9 mouse cellular contexts compared by ENCODE assay signal in the genomic region with DNA sequence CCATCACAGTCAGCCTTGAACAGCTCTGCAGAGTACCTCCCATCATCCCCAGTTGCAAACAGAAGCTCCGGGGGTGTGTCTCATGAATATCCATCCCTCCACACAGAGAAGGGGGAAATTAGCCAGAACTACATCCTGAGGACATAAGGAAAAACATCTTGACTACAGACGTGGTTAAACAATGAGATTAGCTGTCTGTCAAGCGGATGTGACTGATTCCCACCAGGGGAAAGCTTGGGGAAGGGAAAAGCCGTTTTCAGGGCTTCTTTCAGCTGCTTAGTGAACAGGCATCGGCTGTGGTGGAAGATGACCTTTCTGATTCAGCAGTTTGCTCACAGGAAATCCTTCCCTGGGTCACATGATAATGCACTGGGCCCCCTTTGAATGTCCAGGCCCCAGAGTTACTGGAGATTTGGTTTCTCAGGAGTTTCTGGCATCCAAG. TPM values are rescaled to one million over a fixed set of nuclear protein-coding genes. Genes with fewer than 3 reads are reported as not detected.
A peak's percentile ranks its signal among the peaks of the same experiment; 100 is the strongest.
DNase-seq lines count a peak whose midpoint lies in the region; ATAC-seq and TF ChIP-seq lines count a peak whose summit lies in the region.
"Had no signal": no experiment of that assay in that cellular context is flagged by ENCODE, and none has a peak within 500 bp of the region (broad histone marks: within the 10 kb centered on the region; RNA-seq: fewer than 3 reads in every experiment).

No protein-coding gene starts in this region.

- ATAC-seq in lung, embryonic 15.5 days (ENCODE audit: borderline replicate concordance, extremely low read depth, low FRiP score, low TSS enrichment) = no peak
- ATAC-seq in stomach, embryonic 16.5 days (ENCODE audit: insufficient read depth, low FRiP score) = no peak

- peaks cover 34% of the 10 kb centered on the region for H3K4me1 ChIP-seq in lung, embryonic 15.5 days
- peaks cover 28% of the 10 kb centered on the region for H3K4me1 ChIP-seq in embryonic fibroblast, embryonic 13.5 days (ENCODE audit: control insufficient read depth, insufficient read depth, low read length)
- peaks cover 51% of the 10 kb centered on the region for H3K4me1 ChIP-seq in limb, embryonic 10.5 days
- H3K4me1 ChIP-seq in stomach, embryonic 16.5 days (ENCODE audit: control insufficient read depth, insufficient read depth, low read length) = peaks cover 35% of the 10 kb centered on the region

- H3K27ac ChIP-seq in lung, embryonic 15.5 days = peak overlapping the region; percentile 36; the same call in 1 of the 2 replicates
- peak overlapping the region; percentile 80 for H3K27ac ChIP-seq in embryonic fibroblast, embryonic 13.5 days (ENCODE audit: insufficient read depth, low read length)
- H3K27ac ChIP-seq in limb, embryonic 10.5 days = peak overlapping the region; percentile 28; the same call in 1 of the 2 replicates
- peak overlapping the region; percentile 73 for H3K27ac ChIP-seq in stomach, embryonic 16.5 days (ENCODE audit: low read length)

- H3K9ac ChIP-seq in lung, embryonic 15.5 days = no peak overlapping the region
- H3K9ac ChIP-seq in stomach, embryonic 16.5 days (ENCODE audit: low read length) = peak overlapping the region; percentile 37

- H3K36me3 ChIP-seq in lung, embryonic 15.5 days = no peaks in the 10 kb centered on the region
- no peaks in the 10 kb centered on the region for H3K36me3 ChIP-seq in limb, embryonic 10.5 days
- H3K36me3 ChIP-seq in stomach, embryonic 16.5 days (ENCODE audit: control insufficient read depth, insufficient read depth, low read length) = no peaks in the 10 kb centered on the region

- no peaks in the 10 kb centered on the region for H3K9me3 ChIP-seq in lung, embryonic 15.5 days
- no peaks in the 10 kb centered on the region for H3K9me3 ChIP-seq in limb, embryonic 10.5 days (replicated peaks)
- H3K9me3 ChIP-seq in stomach, embryonic 16.5 days (replicated peaks; ENCODE audit: control insufficient read depth, low read length) = no peaks in the 10 kb centered on the region

- no peak for TF ChIP-seq CTCF in embryonic fibroblast, embryonic 13.5 days (IDR thresholded peaks at IDR 0.05; ENCODE audit: borderline replicate concordance, insufficient read depth, low read length)

- DNase-seq in lung, postnatal 36 days = no peak
- no peak for DNase-seq in limb, embryonic 10.5 days (ENCODE audit: low spot score)
- no peak for DNase-seq in gastrocnemius, postnatal 14 days
- no peak for DNase-seq in frontal cortex, postnatal 10 days (ENCODE audit: low spot score in 2 of 2)
- no peak for DNase-seq in urinary bladder, adult 2 months (ENCODE audit: low spot score)
- DNase-seq: left cerebral cortex, postnatal 4 days had no signal

- no peak overlapping the region for H3K4me3 ChIP-seq in lung, embryonic 15.5 days
- H3K4me3 ChIP-seq in embryonic fibroblast, embryonic 13.5 days (ENCODE audit: insufficient read depth, low read length) = no peak overlapping the region
- H3K4me3 ChIP-seq in limb, embryonic 10.5 days = no peak overlapping the region
- no peak overlapping the region for H3K4me3 ChIP-seq in stomach, embryonic 16.5 days (replicated peaks; ENCODE audit: low read length)

- no peaks in the 10 kb centered on the region for H3K27me3 ChIP-seq in lung, embryonic 15.5 days
- H3K27me3 ChIP-seq in limb, embryonic 10.5 days (ENCODE audit: low read depth, poor library complexity, severe bottlenecking) = no peaks in the 10 kb centered on the region
- no peaks in the 10 kb centered on the region for H3K27me3 ChIP-seq in stomach, embryonic 16.5 days (ENCODE audit: control insufficient read depth, insufficient read depth, low read length)

- intact Hi-C loops in gastrocnemius, postnatal 14 days (cut with DNase I; ENCODE audit: low total_unique reads) = loop anchor here (5.0 kb wide), 1 partner anchor 45 kb away; a partner anchor contains a TSS

- TF ChIP-seq POLR2A in embryonic fibroblast, embryonic 13.5 days (IDR thresholded peaks at IDR 0.05; ENCODE audit: low read depth, low read length) = no peak

- H3K4me2 ChIP-seq in lung, embryonic 15.5 days = no peak overlapping the region
- H3K4me2 ChIP-seq in stomach, embryonic 16.5 days (ENCODE audit: low read depth, low read length) = no peak overlapping the region

- 20% methylated on average over 5 of the region's 5 CpGs for WGBS in lung, embryonic 15.5 days
- 39% methylated on average over 5 of the region's 5 CpGs for WGBS in limb, embryonic 10.5 days
- 17% methylated on average over 5 of the region's 5 CpGs for WGBS in stomach, embryonic 16.5 days

RNA-seq across cellular contexts. Expression of a gene that starts 46.6 kb away (rescaled TPM):
- polyA plus RNA-seq in lung, embryonic 15.5 days (2015; fragmentation: Nextera tagmentation; extraction: Ambion mirVana) = 8.6 and 8.9 TPM in 2 replicates
- 15.1 and 21.0 TPM in 2 replicates for polyA plus RNA-seq in embryonic fibroblast, embryonic 13.5 days (2011; ENCODE audit: insufficient read length, low read depth, missing spikeins)
- 7.0 and 7.6 TPM in 2 replicates for polyA plus RNA-seq in limb, embryonic 10.5 days (2016; fragmentation: Nextera tagmentation; extraction: Ambion mirVana)
- 7.4 and 8.8 TPM in 2 replicates for polyA plus RNA-seq in stomach, embryonic 16.5 days (2015; fragmentation: Nextera tagmentation; extraction: Ambion mirVana)
- 1 to 10 TPM; 4.7 to 5.3 TPM for total RNA-seq in gastrocnemius, postnatal 14 days (2021)
- polyA plus RNA-seq in urinary bladder, adult 2 months (2012; rRNA removed) = 35.5 and 39.5 TPM in 2 replicates

Comparison
In these comparisons a context has a peak if more than half of its experiments do, and no peak if none do; other contexts are left out.
1. H3K27ac ChIP-seq: peak in every context shown above with its lines; median percentile 80 in embryonic fibroblast, embryonic 13.5 days; 73 in stomach, embryonic 16.5 days; 36 in lung, embryonic 15.5 days; 28 in limb, embryonic 10.5 days.